Mouse (Mus musculus) R1 (cell line): ENCODE measurements around the gene Furin.

Experiments used
- DNase-seq: peaks from one replicate; pipeline ENCODE4 v3.0.0-alpha.2; 2018; ENCODE audit warnings: low read depth, low spot score

The Furin gene

GRCm38 (mm10) chr7:80401041-80401859, 4.0 kb downstream of the Furin start:
- no peak for DNase-seq

GRCm38 (mm10) chr7:80400571-80400970, 4.7 kb downstream of the Furin start:
- no peak for DNase-seq

- no peak for DNase-seq
Observed at GRCm38 (mm10) chr7:80400099-80400498, 5.1 kb downstream of the Furin start.

DNA sequence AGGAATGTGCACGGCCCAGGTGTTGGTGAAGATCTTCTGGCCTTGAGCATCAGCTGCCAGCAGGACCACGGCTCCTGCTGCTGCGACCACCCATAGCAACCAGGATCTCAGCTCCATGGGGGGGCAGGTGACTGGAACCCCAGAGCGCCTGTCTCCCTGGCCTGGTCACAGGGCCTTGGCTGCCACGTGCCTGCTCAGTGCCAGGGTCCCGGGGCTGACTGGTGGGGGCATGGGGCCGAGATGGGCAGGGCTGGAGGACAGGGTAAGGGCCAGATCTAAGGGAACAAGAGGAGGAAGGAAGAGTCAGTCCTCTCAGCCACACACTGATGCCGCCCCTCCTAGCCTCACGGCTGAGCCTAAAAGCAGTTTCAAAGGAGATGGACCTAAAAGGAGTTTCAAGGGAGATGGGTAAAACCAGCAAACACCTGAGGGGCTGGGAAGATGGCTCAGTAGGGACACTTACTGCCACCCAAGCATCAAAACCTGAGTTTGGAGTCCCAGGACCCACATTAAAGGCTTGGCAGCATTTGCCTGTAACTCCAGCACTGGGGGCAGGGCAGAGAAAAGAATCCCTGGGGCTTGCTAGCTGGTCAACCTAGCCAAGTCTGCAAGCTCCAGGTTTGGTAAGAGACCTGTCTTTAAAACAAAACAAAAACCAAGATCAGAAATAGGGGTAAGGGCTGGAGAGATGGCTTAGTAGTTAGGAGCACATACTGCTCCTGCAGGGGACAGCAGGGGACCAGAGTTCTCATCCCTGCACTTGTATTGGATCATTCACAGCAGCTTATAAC, 6.4 kb downstream of the Furin start:
- no peak for DNase-seq

DNA sequence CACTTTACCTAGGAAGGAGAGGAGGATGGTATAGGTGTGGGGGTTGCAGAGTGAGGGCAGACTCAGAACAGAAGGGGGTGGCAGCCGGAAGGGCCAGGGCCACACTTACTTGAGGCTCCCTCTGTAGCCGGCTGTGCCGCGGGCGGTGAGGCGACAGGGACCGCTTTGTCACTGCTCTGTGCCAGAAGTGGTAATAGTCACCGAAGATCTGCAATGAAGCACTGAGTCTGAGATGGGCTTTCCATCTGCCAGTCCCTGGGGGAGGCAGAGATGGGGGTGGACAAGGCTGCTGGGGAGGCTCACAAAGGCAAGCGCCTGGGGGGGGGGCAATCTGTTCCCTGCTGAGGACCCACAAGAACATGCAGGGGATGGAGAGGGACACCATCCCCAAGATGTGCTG, 7.2 kb downstream of the Furin start:
- DNase-seq: no peak

- DNase-seq: peak; percentile 46
Observed at GRCm38 (mm10) chr7:80396427-80396826, 8.8 kb downstream of the Furin start.

DNA sequence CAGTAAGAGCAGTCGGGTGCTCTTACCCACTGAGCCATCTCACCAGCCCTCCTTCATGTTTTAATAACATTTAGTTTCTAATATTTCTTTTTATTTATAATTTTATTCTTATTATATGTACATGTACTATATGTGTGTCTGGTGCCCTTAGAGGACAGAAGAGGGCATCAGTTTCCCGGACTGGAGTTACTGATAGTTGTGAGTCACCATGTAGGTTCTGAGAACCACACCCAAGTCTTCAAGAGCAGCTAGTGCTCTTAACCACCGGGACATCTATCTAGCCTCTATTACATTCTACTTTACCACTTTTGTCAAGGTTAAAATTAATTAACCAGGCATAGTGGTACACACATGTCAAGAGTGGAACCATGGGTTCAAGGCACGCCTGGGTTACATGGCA, 10.6 kb downstream of the Furin start:
- DNase-seq: no peak

- DNase-seq: no peak
Observed at GRCm38 (mm10) chr7:80392119-80392518, 13.1 kb downstream of the Furin start.

- DNase-seq: no peak
Observed at GRCm38 (mm10) chr7:80387633-80388543, 17.3 kb downstream of the Furin start, which contains the start of gene Fes. TSS of gene Fes (minus strand) at chr7:80387946.

DNA sequence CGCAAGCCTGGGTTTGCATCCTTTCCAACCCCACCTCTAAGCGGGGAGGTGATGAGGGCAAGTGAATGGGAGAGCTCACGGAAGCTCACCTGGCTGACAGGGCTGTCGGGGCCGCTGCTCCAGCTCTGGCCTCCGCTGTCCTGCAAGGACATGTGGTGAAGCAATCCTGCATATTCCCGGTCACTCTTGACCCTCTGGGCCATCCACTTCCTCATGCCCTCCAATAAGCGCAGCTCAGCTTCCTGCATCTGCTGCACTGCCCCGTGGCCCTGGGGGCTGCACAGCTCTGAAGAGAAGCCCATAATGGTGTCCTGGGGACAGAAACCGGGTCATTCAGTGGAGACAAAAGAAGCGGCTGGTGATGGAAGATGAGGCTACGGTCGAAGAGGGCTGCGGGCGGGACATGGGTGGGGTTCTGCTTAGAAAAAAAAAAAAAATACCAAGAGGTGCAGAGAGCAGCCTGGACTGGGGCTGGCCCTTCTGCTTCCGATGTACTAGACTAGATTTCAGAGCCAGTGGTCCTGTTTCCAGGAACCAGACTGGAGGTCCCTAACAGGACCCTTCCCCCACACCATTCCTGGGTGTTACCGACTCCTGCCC, 18.1 kb downstream of the Furin start:
- DNase-seq: no peak

- peak; percentile 89 for DNase-seq
Observed at GRCm38 (mm10) chr7:80386235-80386930, 18.9 kb downstream of the Furin start.

DNA sequence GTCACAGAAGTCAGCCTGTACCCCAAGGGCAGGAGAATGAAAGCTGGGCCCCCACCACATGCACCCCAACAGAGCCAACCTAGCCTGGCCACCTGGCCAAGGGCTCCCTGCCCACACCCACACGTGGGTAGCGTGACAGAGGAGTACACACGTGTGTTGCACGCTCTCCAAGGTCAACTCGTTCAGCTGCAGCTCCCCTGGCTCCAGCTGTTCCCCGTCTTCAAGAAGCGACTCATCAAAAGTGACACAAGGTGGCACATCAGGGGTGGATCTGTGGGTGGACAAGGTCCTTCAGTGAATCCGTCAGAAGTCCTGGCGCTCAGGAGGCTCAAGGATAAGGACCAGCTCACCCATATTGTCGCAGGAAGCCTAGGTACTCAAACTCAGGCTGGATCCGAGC, 22.3 kb downstream of the Furin start:
- no peak for DNase-seq

GRCm38 (mm10) chr7:80379531-80379930, 25.7 kb downstream of the Furin start:
- peak; percentile 77 for DNase-seq

DNA sequence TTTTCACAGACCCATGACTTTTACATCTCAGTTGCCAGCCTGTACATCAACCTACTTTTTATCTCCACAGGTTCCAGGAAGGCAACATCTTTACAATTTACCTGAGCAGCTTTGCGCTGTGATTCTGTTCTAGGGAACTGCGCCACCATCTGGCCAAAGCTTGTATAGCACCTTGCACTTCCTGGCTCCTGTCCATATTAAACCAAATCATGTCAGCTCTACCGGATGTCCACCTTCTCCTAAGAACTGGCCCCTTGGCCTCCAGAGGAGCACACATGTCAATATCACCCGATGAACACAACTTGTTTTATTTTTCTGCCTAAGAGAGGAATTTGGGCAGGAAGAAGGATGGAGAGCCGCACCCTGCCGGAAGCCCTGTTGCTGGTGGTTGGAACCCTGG, 27.8 kb downstream of the Furin start:
- peak; percentile 76 for DNase-seq

GRCm38 (mm10) chr7:80376192-80376591, 29.0 kb downstream of the Furin start:
- DNase-seq: no peak

GRCm38 (mm10) chr7:80375376-80376039, 29.7 kb downstream of the Furin start:
- DNase-seq: no peak

- no peak for DNase-seq
Observed at GRCm38 (mm10) chr7:80374733-80375132, 30.5 kb downstream of the Furin start.

GRCm38 (mm10) chr7:80374280-80374679, 31.0 kb downstream of the Furin start:
- DNase-seq: no peak

GRCm38 (mm10) chr7:80373850-80374249, 31.4 kb downstream of the Furin start:
- no peak for DNase-seq

GRCm38 (mm10) chr7:80373352-80373751, 31.9 kb downstream of the Furin start:
- DNase-seq: no peak
